Mouse (Mus musculus): ENCODE results near the gene Mitf.

GRCm38 (mm10) chr6:97952845-97953244 lies 146.0 kb downstream of the Mitf start:
- TF ChIP-seq CTCF (IDR thresholded peaks at IDR 0.05; ENCODE audit: low read depth) (no peak), EP300 (optimal IDR thresholded peaks at IDR 0.05) (no peak)
